In the genomic region with DNA sequence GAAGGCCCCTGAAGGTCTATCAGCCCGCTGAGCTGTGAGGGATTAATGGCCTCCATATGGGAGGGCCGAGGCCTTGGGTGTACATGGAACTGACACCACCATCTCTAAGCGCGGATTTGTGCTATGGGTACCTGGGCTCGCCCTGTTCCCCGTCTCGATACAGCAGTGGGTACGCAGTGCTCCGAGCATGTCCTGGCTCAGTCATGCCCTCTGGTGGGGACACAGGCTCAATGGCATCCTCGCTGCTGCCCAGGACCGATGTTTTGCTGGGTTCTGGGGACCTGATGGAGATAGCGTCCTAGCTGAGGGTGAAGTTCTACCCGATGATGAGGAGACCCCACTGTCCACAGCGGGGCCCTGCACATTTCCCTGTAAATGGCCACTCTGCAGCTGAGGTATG, we compare ENCODE assay signal across 9 mouse cellular contexts. TPM values are rescaled to one million over a fixed set of nuclear protein-coding genes. Genes with fewer than 3 reads are reported as not detected.
DNase-seq lines count a peak whose midpoint lies in the region; ATAC-seq and TF ChIP-seq lines count a peak whose summit lies in the region.
"Had no signal": no experiment of that assay in that cellular context is flagged by ENCODE, and none has a peak within 500 bp of the region (broad histone marks: within the 10 kb centered on the region; RNA-seq: fewer than 3 reads in every experiment).

No protein-coding gene starts in this region.

- peak; percentile 40 for DNase-seq in hindbrain, embryonic 11.5 days (ENCODE audit: low spot score)
- DNase-seq in brain, embryonic 14.5 days (ENCODE audit: low read depth): no peak
- peak; percentile 46 for DNase-seq in retina, postnatal 1 day
- DNase-seq in ovary, postnatal 14 days (ENCODE audit: low spot score): no peak
- DNase-seq: kidney, adult 11 months had no signal

- no peaks in the 10 kb centered on the region for H3K9me3 ChIP-seq in hindbrain, embryonic 11.5 days (ENCODE audit: control insufficient read depth, low read length)
- H3K9me3 ChIP-seq in hindbrain, embryonic 16.5 days (ENCODE audit: control insufficient read depth, low read length): no peaks in the 10 kb centered on the region
- no peaks in the 10 kb centered on the region for H3K9me3 ChIP-seq in midbrain, embryonic 13.5 days
- H3K9me3 ChIP-seq in midbrain, embryonic 15.5 days: no peaks in the 10 kb centered on the region

- H3K9ac ChIP-seq in hindbrain, embryonic 11.5 days (ENCODE audit: low read depth, low read length): no peak overlapping the region
- no peak overlapping the region for H3K9ac ChIP-seq in hindbrain, embryonic 16.5 days (ENCODE audit: low read depth, low read length)
- no peak overlapping the region for H3K9ac ChIP-seq in midbrain, embryonic 13.5 days (replicated peaks)
- H3K9ac ChIP-seq in midbrain, embryonic 15.5 days: no peak overlapping the region

- no peak for ATAC-seq in hindbrain, embryonic 11.5 days (ENCODE audit: low FRiP score)
- ATAC-seq in hindbrain, embryonic 16.5 days: no peak
- ATAC-seq in midbrain, embryonic 13.5 days: 0 out of 2 replicates have a peak, but pooled peaks have one; percentile 35
- no peak for ATAC-seq in midbrain, embryonic 15.5 days (replicated peaks)
- ATAC-seq: activated CD4-positive, CD25-positive, alpha-beta regulatory T cell, adult 4 months had no signal

- no peaks in the 10 kb centered on the region for H3K27me3 ChIP-seq in hindbrain, embryonic 11.5 days (ENCODE audit: control insufficient read depth, insufficient read depth, low read length)
- H3K27me3 ChIP-seq in hindbrain, embryonic 16.5 days (replicated peaks; ENCODE audit: control insufficient read depth, insufficient read depth, low read length): no peaks in the 10 kb centered on the region
- H3K27me3 ChIP-seq in midbrain, embryonic 13.5 days: no peaks in the 10 kb centered on the region
- H3K27me3 ChIP-seq in midbrain, embryonic 15.5 days (replicated peaks): no peaks in the 10 kb centered on the region

- no peak overlapping the region for H3K4me2 ChIP-seq in hindbrain, embryonic 11.5 days (replicated peaks; ENCODE audit: low read depth, low read length)
- H3K4me2 ChIP-seq in hindbrain, embryonic 16.5 days (ENCODE audit: low read length): no peak overlapping the region
- H3K4me2 ChIP-seq in midbrain, embryonic 13.5 days (replicated peaks): no peak overlapping the region
- no peak overlapping the region for H3K4me2 ChIP-seq in midbrain, embryonic 15.5 days

- H3K4me3 ChIP-seq in hindbrain, embryonic 11.5 days (ENCODE audit: low read depth, low read length): no peak overlapping the region
- H3K4me3 ChIP-seq in hindbrain, embryonic 16.5 days (ENCODE audit: low read length): no peak overlapping the region
- no peak overlapping the region for H3K4me3 ChIP-seq in midbrain, embryonic 13.5 days (replicated peaks)
- no peak overlapping the region for H3K4me3 ChIP-seq in midbrain, embryonic 15.5 days

- peaks cover 21% of the 10 kb centered on the region for H3K36me3 ChIP-seq in hindbrain, embryonic 11.5 days (ENCODE audit: control insufficient read depth, insufficient read depth, low read length)
- peaks cover 43% of the 10 kb centered on the region for H3K36me3 ChIP-seq in hindbrain, embryonic 16.5 days (ENCODE audit: control insufficient read depth, insufficient read depth, low read length)
- peaks cover 89% of the 10 kb centered on the region for H3K36me3 ChIP-seq in midbrain, embryonic 13.5 days
- H3K36me3 ChIP-seq in midbrain, embryonic 15.5 days (replicated peaks): peaks cover 38% of the 10 kb centered on the region

- peak; percentile 68 for TF ChIP-seq CTCF in brain, embryonic 14.5 days (IDR thresholded peaks at IDR 0.05; ENCODE audit: borderline replicate concordance, extremely low read depth, insufficient read depth, insufficient read length)

- no peaks in the 10 kb centered on the region for H3K4me1 ChIP-seq in hindbrain, embryonic 11.5 days (replicated peaks; ENCODE audit: control insufficient read depth, insufficient read depth, low read length)
- no peaks in the 10 kb centered on the region; the same call in 1 of the 2 replicates for H3K4me1 ChIP-seq in hindbrain, embryonic 16.5 days (ENCODE audit: control insufficient read depth, insufficient read depth, low read depth, low read length)
- H3K4me1 ChIP-seq in midbrain, embryonic 13.5 days (replicated peaks): no peaks in the 10 kb centered on the region; the same call in 1 of the 2 replicates
- H3K4me1 ChIP-seq in midbrain, embryonic 15.5 days: no peaks in the 10 kb centered on the region

- no peak overlapping the region for H3K27ac ChIP-seq in hindbrain, embryonic 11.5 days (ENCODE audit: low read depth, low read length)
- no peak overlapping the region for H3K27ac ChIP-seq in hindbrain, embryonic 16.5 days (ENCODE audit: low read depth, low read length)
- H3K27ac ChIP-seq in midbrain, embryonic 13.5 days: no peak overlapping the region
- no peak overlapping the region for H3K27ac ChIP-seq in midbrain, embryonic 15.5 days

- TF ChIP-seq POLR2A in brain, embryonic 14.5 days (IDR thresholded peaks at IDR 0.05; ENCODE audit: borderline replicate concordance, extremely low read depth, insufficient read depth, insufficient read length, poor library complexity, severe bottlenecking): no peak

- 87% methylated on average over 14 of the region's 14 CpGs for WGBS in hindbrain, embryonic 11.5 days
- 79% methylated on average over 14 of the region's 14 CpGs for WGBS in hindbrain, embryonic 16.5 days
- 84% methylated on average over 14 of the region's 14 CpGs for WGBS in midbrain, embryonic 13.5 days
- WGBS in midbrain, embryonic 15.5 days: 80% methylated on average over 14 of the region's 14 CpGs

RNA-seq across cellular contexts. Expression of gene Rflna, which starts 21.0 kb away (rescaled TPM):
- polyA plus RNA-seq in hindbrain, embryonic 11.5 days (2014; fragmentation: Nextera tagmentation; extraction: Ambion mirVana): 7.8 and 9.2 TPM in 2 replicates
- polyA plus RNA-seq in hindbrain, embryonic 16.5 days (2015; fragmentation: Nextera tagmentation; extraction: Ambion mirVana): 6.8 and 6.9 TPM in 2 replicates
- polyA plus RNA-seq in midbrain, embryonic 13.5 days (2015; fragmentation: Nextera tagmentation; extraction: Ambion mirVana): 4.9 and 5.1 TPM in 2 replicates
- 6.7 and 7.9 TPM in 2 replicates for polyA plus RNA-seq in midbrain, embryonic 15.5 days (2015; fragmentation: Nextera tagmentation; extraction: Ambion mirVana)
- polyA plus RNA-seq in brain, embryonic 14.5 days (2012; rRNA removed): 7.7 and 8.4 TPM in 2 replicates

Comparison
In these comparisons a context has a peak if more than half of its experiments do, and no peak if none do; other contexts are left out.
1. DNase-seq: peak in hindbrain, embryonic 11.5 days (single experiment) and retina, postnatal 1 day (single experiment); none in brain, embryonic 14.5 days (single experiment) and ovary, postnatal 14 days (single experiment).